Mouse (Mus musculus): Measurements from ENCODE around the gene Fam47c.

The Fam47c gene

DNA sequence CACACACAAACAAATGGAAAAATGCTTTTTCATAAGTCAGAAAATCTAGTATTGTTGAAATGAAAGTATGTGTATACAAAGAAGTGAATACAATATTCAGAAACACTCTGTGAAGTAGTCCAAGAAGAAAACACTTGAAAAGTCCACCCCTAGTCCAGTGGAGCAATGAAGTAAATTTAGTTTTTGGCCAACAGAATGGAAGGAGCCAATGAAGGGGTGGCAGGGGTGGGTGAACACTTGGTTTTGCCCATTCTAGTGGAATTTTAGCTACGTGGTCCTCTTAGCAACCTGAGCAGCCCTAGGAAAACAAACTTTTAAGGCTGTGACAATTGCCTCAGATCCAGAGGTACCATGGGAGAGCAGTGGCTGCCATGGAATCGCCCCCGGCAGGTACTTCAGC lies at the start of gene Fam47c:
TSS of gene Fam47c (plus strand) at position 301 of the 400 bp plus-strand sequence.
- DNase-seq (ENCODE audit: low read depth in 1 of 2, low spot score in 2 of 2), result no peak

DNA sequence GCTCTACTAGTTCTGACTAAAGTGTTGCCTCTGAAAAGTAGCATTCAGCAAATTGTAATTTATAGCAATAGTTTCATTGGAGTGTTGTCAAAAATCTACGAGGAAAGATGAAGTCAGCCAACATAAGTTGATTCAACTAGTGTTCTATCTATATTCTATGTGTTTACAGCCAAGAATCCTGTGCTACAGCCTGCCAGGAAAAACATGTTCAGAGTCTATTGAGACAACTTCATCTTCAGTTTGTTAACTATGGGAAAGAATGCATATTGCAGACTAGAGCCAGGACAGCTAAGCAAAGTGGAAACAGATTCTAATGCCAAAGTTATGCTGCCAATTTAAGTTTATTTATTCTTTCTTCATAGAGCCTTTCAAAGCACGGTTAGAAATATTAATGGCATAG lies 31.8 kb downstream of the Fam47c start:
- DNase-seq (ENCODE audit: low read depth in 1 of 2, low spot score in 2 of 2), result no peak

DNA sequence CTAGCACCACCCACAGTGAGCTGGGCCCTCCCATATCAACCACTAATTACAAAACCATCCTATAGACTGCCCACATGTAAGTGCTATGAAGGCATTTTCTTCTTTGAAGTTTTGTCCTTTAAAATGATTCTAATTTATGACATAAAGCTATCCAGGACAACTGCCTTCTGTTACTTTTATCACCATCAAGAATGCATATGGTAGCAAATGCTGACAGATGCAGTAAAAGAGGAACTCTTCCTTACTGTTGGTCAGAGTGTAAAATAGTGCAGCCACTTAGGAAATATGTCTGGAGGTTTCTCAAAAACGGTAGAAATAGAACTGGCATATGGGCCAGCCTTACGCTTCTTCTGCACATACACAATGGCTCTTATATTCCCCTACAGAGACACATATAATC lies 39.5 kb downstream of the Fam47c start:
- DNase-seq (ENCODE audit: low read depth in 1 of 2, low spot score in 2 of 2), result no peak

All from monocyte, adult 2 months (primary cell).